Mouse (Mus musculus): Measurements from ENCODE around the gene Aif1l.

GRCm38 (mm10) chr2:31998443-31998842 is 48.5 kb downstream of the Aif1l start:
- no peak for TF ChIP-seq TAL1 (IDR thresholded peaks at IDR 0.05; ENCODE audit: low read length)
- TF ChIP-seq GATA1 (IDR thresholded peaks at IDR 0.05; ENCODE audit: low read length), result no peak
